Mouse (Mus musculus): ENCODE data around the gene Mmrn1. TPM values are rescaled to one million over a fixed set of nuclear protein-coding genes. Genes with fewer than 3 reads are reported as not detected.

Mmrn1 gene
- polyA plus RNA-seq, 1 experiment from 2014 or later: 4.1 TPM

DNA sequence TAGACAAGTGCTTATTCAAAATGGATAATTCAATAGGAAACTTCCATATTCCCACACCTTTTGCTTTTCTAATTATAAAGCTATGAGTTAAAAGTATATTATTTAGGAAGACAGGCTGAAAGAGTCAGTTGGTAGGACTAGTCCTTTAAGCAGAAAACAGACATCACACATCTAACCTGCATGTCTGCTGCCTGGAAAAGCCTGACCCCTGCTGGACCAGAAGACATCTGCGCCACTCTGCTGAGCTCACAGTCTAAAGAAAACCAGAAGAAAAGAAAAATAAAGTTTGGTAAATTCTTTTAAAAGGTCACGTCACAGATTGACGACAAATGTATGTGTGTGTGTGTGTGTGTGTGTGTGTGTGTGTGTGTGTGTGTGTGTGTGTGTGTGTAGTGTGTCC, 25.6 kb downstream of the Mmrn1 start:
- ATAC-seq (replicated peaks; ENCODE audit: insufficient number of reproducible peaks, low FRiP score, low TSS enrichment): no peak
- Histone ChIP-seq H3K9ac (ENCODE audit: low read depth, low read length) (no peak overlapping the region), H3K4me1 (ENCODE audit: control insufficient read depth, insufficient read depth, low read length) (no peaks in the 10 kb centered on the region), H3K27me3 (ENCODE audit: control insufficient read depth, insufficient read depth, low read length) (no peaks in the 10 kb centered on the region), H3K36me3 (ENCODE audit: control insufficient read depth, insufficient read depth, low read length) (no peaks in the 10 kb centered on the region), H3K4me2 (no peak overlapping the region), H3K9me3 (replicated peaks; ENCODE audit: control insufficient read depth, low read length) (no peaks in the 10 kb centered on the region), H3K4me3 (ENCODE audit: low read depth, low read length) (no peak overlapping the region), H3K27ac (ENCODE audit: low read depth, low read length) (no peak overlapping the region)
- WGBS (ENCODE audit: insufficient replicate concordance): 64% methylated on average over 3 of the region's 3 CpGs

DNA sequence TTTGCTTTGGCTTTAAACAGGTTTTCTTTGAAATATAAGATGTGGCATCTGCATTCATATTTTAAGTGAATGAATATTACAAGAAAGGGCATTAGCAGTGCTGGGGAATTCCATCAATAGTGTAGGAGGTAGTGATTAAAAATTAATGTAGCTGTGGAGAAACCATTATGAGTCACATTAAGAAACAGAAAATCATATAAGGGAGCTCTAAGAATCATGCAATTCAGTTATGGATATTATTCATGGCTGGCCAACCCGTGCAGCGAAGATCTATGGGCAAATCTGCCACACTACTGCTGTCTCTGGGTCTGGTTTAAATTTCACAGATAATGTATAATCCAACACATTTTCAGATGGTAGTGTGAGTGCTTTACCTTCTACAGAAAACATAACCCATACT, 36.5 kb downstream of the Mmrn1 start:
- Histone ChIP-seq H3K4me1 (ENCODE audit: control insufficient read depth, insufficient read depth, low read length) (no peaks in the 10 kb centered on the region), H3K9ac (ENCODE audit: low read depth, low read length) (no peak overlapping the region), H3K4me2 (no peak overlapping the region), H3K4me3 (ENCODE audit: low read depth, low read length) (no peak overlapping the region), H3K27me3 (ENCODE audit: control insufficient read depth, insufficient read depth, low read length) (no peaks in the 10 kb centered on the region), H3K36me3 (ENCODE audit: control insufficient read depth, insufficient read depth, low read length) (no peaks in the 10 kb centered on the region), H3K27ac (ENCODE audit: low read depth, low read length) (no peak overlapping the region), H3K9me3 (replicated peaks; ENCODE audit: control insufficient read depth, low read length) (no peaks in the 10 kb centered on the region)
- ATAC-seq (replicated peaks; ENCODE audit: insufficient number of reproducible peaks, low FRiP score, low TSS enrichment): no peak
- 81% methylated on average over 2 of the region's 2 CpGs for WGBS (ENCODE audit: insufficient replicate concordance)

DNA sequence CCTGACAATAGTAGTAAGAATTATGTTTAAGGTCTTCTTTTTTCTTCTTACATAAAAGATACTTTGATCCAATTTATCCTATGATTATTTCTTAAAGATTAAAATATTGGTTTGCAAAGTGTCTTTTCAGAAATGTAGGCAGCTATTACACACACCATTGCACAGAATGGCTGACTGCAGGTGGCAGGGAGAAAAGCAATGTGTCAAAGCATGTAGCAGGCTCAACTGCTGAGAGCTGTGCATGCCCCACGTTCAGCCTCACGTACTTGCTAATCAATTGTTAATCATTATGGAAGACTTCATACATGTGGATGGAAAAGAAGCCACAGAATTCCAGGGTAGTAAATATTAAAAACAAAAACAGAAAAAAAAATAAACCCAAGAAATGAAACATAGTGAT, 37.1 kb downstream of the Mmrn1 start:
- no peaks in the 10 kb centered on the region for H3K27me3 ChIP-seq (ENCODE audit: control insufficient read depth, insufficient read depth, low read length)
- no peaks in the 10 kb centered on the region for H3K36me3 ChIP-seq (ENCODE audit: control insufficient read depth, insufficient read depth, low read length)
- no peak overlapping the region for H3K4me3 ChIP-seq (ENCODE audit: low read depth, low read length)
- WGBS (ENCODE audit: insufficient replicate concordance): 72% methylated on average over 2 of the region's 2 CpGs
- H3K27ac ChIP-seq (ENCODE audit: low read depth, low read length): no peak overlapping the region
- ATAC-seq (replicated peaks; ENCODE audit: insufficient number of reproducible peaks, low FRiP score, low TSS enrichment): no peak
- H3K9me3 ChIP-seq (replicated peaks; ENCODE audit: control insufficient read depth, low read length): no peaks in the 10 kb centered on the region
- H3K4me2 ChIP-seq: no peak overlapping the region
- no peak overlapping the region for H3K9ac ChIP-seq (ENCODE audit: low read depth, low read length)
- no peaks in the 10 kb centered on the region for H3K4me1 ChIP-seq (ENCODE audit: control insufficient read depth, insufficient read depth, low read length)

DNA sequence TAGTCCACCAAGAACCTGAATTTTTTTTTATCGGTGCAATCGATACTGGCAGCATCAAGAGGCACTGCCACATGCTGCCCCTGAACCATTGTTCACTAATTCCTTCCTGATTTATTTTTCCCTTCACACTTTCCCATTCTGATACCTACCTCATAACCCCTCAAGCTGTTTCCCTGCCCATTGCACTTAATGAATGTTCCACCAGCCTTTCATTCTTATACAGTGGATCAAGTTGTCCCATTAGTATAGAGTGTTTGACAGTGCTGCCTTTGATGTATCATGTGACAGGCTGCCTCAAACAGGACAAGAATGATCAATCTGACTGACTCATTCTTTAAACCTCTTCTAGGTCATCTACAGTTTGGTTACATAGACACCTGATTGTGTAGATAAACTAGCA, 37.9 kb downstream of the Mmrn1 start:
- H3K4me2 ChIP-seq: no peak overlapping the region
- no peaks in the 10 kb centered on the region for H3K9me3 ChIP-seq (replicated peaks; ENCODE audit: control insufficient read depth, low read length)
- no peak overlapping the region for H3K4me3 ChIP-seq (ENCODE audit: low read depth, low read length)
- H3K9ac ChIP-seq (ENCODE audit: low read depth, low read length): no peak overlapping the region
- no peak for ATAC-seq (replicated peaks; ENCODE audit: insufficient number of reproducible peaks, low FRiP score, low TSS enrichment)
- H3K27me3 ChIP-seq (ENCODE audit: control insufficient read depth, insufficient read depth, low read length): no peaks in the 10 kb centered on the region
- WGBS (ENCODE audit: insufficient replicate concordance): 84% methylated on average over 2 of the region's 2 CpGs
- H3K27ac ChIP-seq (ENCODE audit: low read depth, low read length): no peak overlapping the region
- no peaks in the 10 kb centered on the region for H3K36me3 ChIP-seq (ENCODE audit: control insufficient read depth, insufficient read depth, low read length)
- no peaks in the 10 kb centered on the region for H3K4me1 ChIP-seq (ENCODE audit: control insufficient read depth, insufficient read depth, low read length)

- WGBS (ENCODE audit: insufficient replicate concordance): 54% methylated on average over 1 of the region's 1 CpGs
These were observed 39.0 kb downstream of the Mmrn1 start for GRCm38 (mm10) chr6:60963726-60964125.

GRCm38 (mm10) chr6:60966931-60967330, 42.2 kb downstream of the Mmrn1 start:
- 76% methylated on average over 4 of the region's 4 CpGs for WGBS (ENCODE audit: insufficient replicate concordance)

More at GRCm38 (mm10) chr6:60963726-60964125, 39.0 kb downstream of the Mmrn1 start:
- Histone ChIP-seq H3K27me3 (ENCODE audit: control insufficient read depth, insufficient read depth, low read length) (no peaks in the 10 kb centered on the region), H3K9ac (ENCODE audit: low read depth, low read length) (no peak overlapping the region), H3K4me3 (ENCODE audit: low read depth, low read length) (no peak overlapping the region), H3K36me3 (ENCODE audit: control insufficient read depth, insufficient read depth, low read length) (no peaks in the 10 kb centered on the region), H3K9me3 (replicated peaks; ENCODE audit: control insufficient read depth, low read length) (no peaks in the 10 kb centered on the region), H3K4me2 (no peak overlapping the region), H3K4me1 (ENCODE audit: control insufficient read depth, insufficient read depth, low read length) (no peaks in the 10 kb centered on the region), H3K27ac (ENCODE audit: low read depth, low read length) (no peak overlapping the region)
- no peak for ATAC-seq (replicated peaks; ENCODE audit: insufficient number of reproducible peaks, low FRiP score, low TSS enrichment)

DNA sequence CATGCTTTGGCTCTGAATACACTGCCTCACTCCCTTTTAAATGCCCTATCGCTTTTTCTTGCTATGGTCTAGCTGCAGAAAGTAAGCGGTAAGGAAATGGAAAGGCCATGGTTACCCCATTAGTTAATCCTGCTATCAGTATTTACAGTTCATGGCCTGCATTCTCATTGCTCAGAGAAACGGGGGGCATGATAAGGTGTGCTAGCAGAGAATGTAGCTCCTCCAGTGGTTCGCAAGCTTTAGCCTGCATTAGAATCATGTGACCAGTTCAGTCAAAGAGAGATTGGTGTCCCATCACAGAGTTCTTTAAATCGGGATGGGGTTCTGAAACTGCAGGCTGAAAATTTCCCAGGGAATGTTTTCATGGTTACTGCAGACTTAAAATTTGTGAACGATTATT, 44.6 kb downstream of the Mmrn1 start:
- WGBS (ENCODE audit: insufficient replicate concordance): 53% methylated on average over 6 of the region's 6 CpGs

More at GRCm38 (mm10) chr6:60966931-60967330, 42.2 kb downstream of the Mmrn1 start:
- Histone ChIP-seq H3K4me3 (ENCODE audit: low read depth, low read length) (no peak overlapping the region), H3K27ac (ENCODE audit: low read depth, low read length) (no peak overlapping the region), H3K4me1 (ENCODE audit: control insufficient read depth, insufficient read depth, low read length) (no peaks in the 10 kb centered on the region), H3K9ac (ENCODE audit: low read depth, low read length) (no peak overlapping the region), H3K27me3 (ENCODE audit: control insufficient read depth, insufficient read depth, low read length) (no peaks in the 10 kb centered on the region), H3K4me2 (no peak overlapping the region), H3K9me3 (replicated peaks; ENCODE audit: control insufficient read depth, low read length) (no peaks in the 10 kb centered on the region), H3K36me3 (ENCODE audit: control insufficient read depth, insufficient read depth, low read length) (no peaks in the 10 kb centered on the region)
- ATAC-seq (replicated peaks; ENCODE audit: insufficient number of reproducible peaks, low FRiP score, low TSS enrichment): no peak

GRCm38 (mm10) chr6:60970811-60971210, 46.0 kb downstream of the Mmrn1 start:
- Histone ChIP-seq H3K36me3 (ENCODE audit: control insufficient read depth, insufficient read depth, low read length) (no peaks in the 10 kb centered on the region), H3K9me3 (replicated peaks; ENCODE audit: control insufficient read depth, low read length) (no peaks in the 10 kb centered on the region), H3K4me3 (ENCODE audit: low read depth, low read length) (no peak overlapping the region), H3K27me3 (ENCODE audit: control insufficient read depth, insufficient read depth, low read length) (no peaks in the 10 kb centered on the region), H3K27ac (ENCODE audit: low read depth, low read length) (no peak overlapping the region), H3K4me1 (ENCODE audit: control insufficient read depth, insufficient read depth, low read length) (no peaks in the 10 kb centered on the region), H3K9ac (ENCODE audit: low read depth, low read length) (no peak overlapping the region), H3K4me2 (no peak overlapping the region)
- 68% methylated on average over 2 of the region's 2 CpGs for WGBS (ENCODE audit: insufficient replicate concordance)
- ATAC-seq (replicated peaks; ENCODE audit: insufficient number of reproducible peaks, low FRiP score, low TSS enrichment): no peak

More for the DNA sequence above, 44.6 kb downstream of the Mmrn1 start:
- H3K36me3 ChIP-seq (ENCODE audit: control insufficient read depth, insufficient read depth, low read length): no peaks in the 10 kb centered on the region
- no peak overlapping the region for H3K27ac ChIP-seq (ENCODE audit: low read depth, low read length)
- H3K9me3 ChIP-seq (replicated peaks; ENCODE audit: control insufficient read depth, low read length): no peaks in the 10 kb centered on the region
- no peak overlapping the region for H3K4me2 ChIP-seq
- H3K4me3 ChIP-seq (ENCODE audit: low read depth, low read length): no peak overlapping the region
- no peaks in the 10 kb centered on the region for H3K27me3 ChIP-seq (ENCODE audit: control insufficient read depth, insufficient read depth, low read length)
- no peak for ATAC-seq (replicated peaks; ENCODE audit: insufficient number of reproducible peaks, low FRiP score, low TSS enrichment)
- H3K9ac ChIP-seq (ENCODE audit: low read depth, low read length): no peak overlapping the region
- H3K4me1 ChIP-seq (ENCODE audit: control insufficient read depth, insufficient read depth, low read length): no peaks in the 10 kb centered on the region

DNA sequence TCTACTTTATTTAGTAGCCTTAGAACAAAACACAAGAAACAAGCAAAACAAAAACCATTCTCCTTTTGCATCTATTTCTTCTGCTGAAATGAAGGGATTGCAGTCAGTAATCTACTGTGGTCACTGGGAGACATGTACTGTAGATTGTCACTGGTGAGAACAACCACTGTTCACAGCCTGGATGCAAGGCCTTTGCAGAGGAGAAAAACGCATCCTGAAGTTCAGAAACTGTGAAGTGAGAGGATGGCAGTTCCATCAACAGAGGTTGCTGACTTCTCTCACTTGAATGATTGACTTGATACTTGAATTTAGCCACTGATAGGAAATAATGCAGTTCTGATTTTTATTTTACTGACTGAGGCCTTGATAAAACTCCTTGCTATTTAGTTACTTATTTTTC, 53.8 kb downstream of the Mmrn1 start:
- H3K27me3 ChIP-seq (ENCODE audit: control insufficient read depth, insufficient read depth, low read length): no peaks in the 10 kb centered on the region
- no peaks in the 10 kb centered on the region for H3K4me1 ChIP-seq (ENCODE audit: control insufficient read depth, insufficient read depth, low read length)
- WGBS (ENCODE audit: insufficient replicate concordance): 67% methylated on average over 1 of the region's 1 CpGs
- no peak for ATAC-seq (replicated peaks; ENCODE audit: insufficient number of reproducible peaks, low FRiP score, low TSS enrichment)
- no peak overlapping the region for H3K27ac ChIP-seq (ENCODE audit: low read depth, low read length)
- H3K9ac ChIP-seq (ENCODE audit: low read depth, low read length): no peak overlapping the region
- no peaks in the 10 kb centered on the region for H3K9me3 ChIP-seq (replicated peaks; ENCODE audit: control insufficient read depth, low read length)
- no peak overlapping the region for H3K4me2 ChIP-seq
- no peak overlapping the region for H3K4me3 ChIP-seq (ENCODE audit: low read depth, low read length)
- H3K36me3 ChIP-seq (ENCODE audit: control insufficient read depth, insufficient read depth, low read length): no peaks in the 10 kb centered on the region
